10 mouse cellular contexts compared by ENCODE assay signal in genomic region chr9:97297538-97297937, GRCm38 (mm10).
DNase-seq lines count a peak whose midpoint lies in the region; ATAC-seq and TF ChIP-seq lines count a peak whose summit lies in the region.
"Had no signal": no experiment of that assay in that cellular context is flagged by ENCODE, and none has a peak within 500 bp of the region (broad histone marks: within the 10 kb centered on the region; RNA-seq: fewer than 3 reads in every experiment).

No protein-coding gene starts in this region.

- no peaks in the 10 kb centered on the region for H3K36me3 ChIP-seq in midbrain, embryonic 11.5 days (ENCODE audit: control insufficient read depth, insufficient read depth, low read length)
- H3K36me3 ChIP-seq: embryonic facial prominence, embryonic 15.5 days; limb, embryonic 15.5 days had no signal

- H3K4me3 ChIP-seq in cerebellum, adult 2 months (replicated peaks; ENCODE audit: insufficient read depth, low read depth, low read length): no peak overlapping the region
- H3K4me3 ChIP-seq in midbrain, embryonic 11.5 days (ENCODE audit: low read depth, low read length): no peak overlapping the region
- H3K4me3 ChIP-seq: embryonic facial prominence, embryonic 15.5 days; limb, embryonic 15.5 days had no signal

- TF ChIP-seq CTCF in cerebellum, adult 2 months (IDR thresholded peaks at IDR 0.05; ENCODE audit: borderline replicate concordance, insufficient read depth, low read depth, low read length): peak; percentile 37; the same call in 1 of the 2 replicates

- no peak overlapping the region for H3K4me2 ChIP-seq in midbrain, embryonic 11.5 days
- H3K4me2 ChIP-seq: embryonic facial prominence, embryonic 15.5 days; limb, embryonic 15.5 days had no signal

- no peak for TF ChIP-seq POLR2A in cerebellum, adult 2 months (IDR thresholded peaks at IDR 0.05; ENCODE audit: borderline replicate concordance, insufficient read depth, low read length)

- H3K9ac ChIP-seq in midbrain, embryonic 11.5 days (ENCODE audit: low read length): no peak overlapping the region
- H3K9ac ChIP-seq: embryonic facial prominence, embryonic 15.5 days; limb, embryonic 15.5 days had no signal

- ATAC-seq in midbrain, embryonic 11.5 days (ENCODE audit: low FRiP score): no peak

- H3K27ac ChIP-seq in cerebellum, adult 2 months (ENCODE audit: insufficient read depth, low read length): no peak overlapping the region
- H3K27ac ChIP-seq in midbrain, embryonic 11.5 days (ENCODE audit: low read depth, low read length): no peak overlapping the region
- H3K27ac ChIP-seq: embryonic facial prominence, embryonic 15.5 days; limb, embryonic 15.5 days had no signal

- peak; percentile 15 to 17 for DNase-seq in cerebellum, adult 2 months
- no peak for DNase-seq in cerebellum, adult 11 months
- peak; percentile 45 for DNase-seq in 416B (ENCODE audit: low read depth)
- peak; percentile 78 for DNase-seq in embryo, embryonic 11 days
- DNase-seq in kidney, postnatal 14 days: peak; percentile 15
- DNase-seq in midbrain, embryonic 11.5 days (ENCODE audit: low spot score, missing footprints): peak; percentile 87
- no peak for DNase-seq in spleen, postnatal 14 days (ENCODE audit: low spot score in 2 of 2)
- DNase-seq in urinary bladder, adult 18-20 months (ENCODE audit: low spot score in 2 of 2): no peak

- WGBS in cerebellum, adult 2 months: 8% methylated on average over 4 of the region's 4 CpGs
- WGBS in midbrain, embryonic 11.5 days: 17% methylated on average over 4 of the region's 4 CpGs

- no peaks in the 10 kb centered on the region for H3K27me3 ChIP-seq in cerebellum, adult 2 months (ENCODE audit: control insufficient read depth, insufficient read depth, low read length)
- no peaks in the 10 kb centered on the region for H3K27me3 ChIP-seq in midbrain, embryonic 11.5 days (ENCODE audit: control insufficient read depth, insufficient read depth, low read length)
- H3K27me3 ChIP-seq: embryonic facial prominence, embryonic 15.5 days had no signal

- H3K9me3 ChIP-seq in midbrain, embryonic 11.5 days (ENCODE audit: control insufficient read depth, low read length): no peaks in the 10 kb centered on the region
- H3K9me3 ChIP-seq: embryonic facial prominence, embryonic 15.5 days; limb, embryonic 15.5 days had no signal

- no peaks in the 10 kb centered on the region for H3K4me1 ChIP-seq in cerebellum, adult 2 months (ENCODE audit: control insufficient read depth, insufficient read depth, low read length)
- no peaks in the 10 kb centered on the region; the same call in 1 of the 2 replicates for H3K4me1 ChIP-seq in midbrain, embryonic 11.5 days (ENCODE audit: control insufficient read depth, insufficient read depth, low read length)
- H3K4me1 ChIP-seq: embryonic facial prominence, embryonic 15.5 days; limb, embryonic 15.5 days had no signal

Comparison
In these comparisons a context has a peak if more than half of its experiments do, and no peak if none do; other contexts are left out.
1. DNase-seq: peak in cerebellum, adult 2 months (2 of 2), 416B (single experiment), embryo, embryonic 11 days (single experiment), kidney, postnatal 14 days (single experiment) and midbrain, embryonic 11.5 days (single experiment); none in cerebellum, adult 11 months (single experiment), spleen, postnatal 14 days (0 of 2) and urinary bladder, adult 18-20 months (0 of 2).